In genomic region chr16:58404665-58405064, GRCm38 (mm10) we compare ENCODE assay signal across 21 mouse cellular contexts. TPM values are rescaled to one million over a fixed set of nuclear protein-coding genes. Genes with fewer than 3 reads are reported as not detected.
DNase-seq lines count a peak whose midpoint lies in the region; ATAC-seq lines count a peak whose summit lies in the region.
"Had no signal": no experiment of that assay in that cellular context is flagged by ENCODE, and none has a peak within 500 bp of the region (broad histone marks: within the 10 kb centered on the region; RNA-seq: fewer than 3 reads in every experiment).

No protein-coding gene starts in this region.

- no peak overlapping the region for H3K4me2 ChIP-seq in midbrain, embryonic 15.5 days
- H3K4me2 ChIP-seq: embryonic facial prominence, embryonic 12.5 days; forebrain, embryonic 12.5 days; heart, embryonic 12.5 days; hindbrain, embryonic 14.5 days had no signal

- 76% methylated on average over 7 of the region's 7 CpGs for WGBS in midbrain, embryonic 10.5 days
- WGBS in midbrain, embryonic 15.5 days = 38% methylated on average over 7 of the region's 7 CpGs
- 60% methylated on average over 7 of the region's 7 CpGs for WGBS in embryonic facial prominence, embryonic 10.5 days

- ATAC-seq in midbrain, embryonic 15.5 days (replicated peaks) = no peak
- ATAC-seq: activated CD4-positive, CD25-positive, alpha-beta regulatory T cell, adult 4 months; forebrain, embryonic 16.5 days; Patski had no signal

- 0 out of 2 replicates have a peak overlapping the region, but pooled peaks have one; percentile 17 for H3K27ac ChIP-seq in midbrain, embryonic 10.5 days (replicated peaks)
- no peak overlapping the region for H3K27ac ChIP-seq in midbrain, embryonic 15.5 days
- H3K27ac ChIP-seq in embryonic facial prominence, embryonic 10.5 days (replicated peaks) = no peak overlapping the region
- H3K27ac ChIP-seq: embryonic facial prominence, embryonic 12.5 days; forebrain, embryonic 12.5 days had no signal

- no peaks in the 10 kb centered on the region for H3K27me3 ChIP-seq in midbrain, embryonic 10.5 days (ENCODE audit: low read depth, poor library complexity, severe bottlenecking)
- 0 out of 2 replicates have a peak, but pooled peaks cover 4% of the 10 kb centered on the region for H3K27me3 ChIP-seq in midbrain, embryonic 15.5 days (replicated peaks)
- no peaks in the 10 kb centered on the region for H3K27me3 ChIP-seq in embryonic facial prominence, embryonic 10.5 days (replicated peaks; ENCODE audit: low read depth, poor library complexity, severe bottlenecking)
- H3K27me3 ChIP-seq: embryonic facial prominence, embryonic 12.5 days; forebrain, embryonic 12.5 days; heart, embryonic 12.5 days had no signal

- H3K9me3 ChIP-seq in midbrain, embryonic 10.5 days (replicated peaks) = no peaks in the 10 kb centered on the region
- H3K9me3 ChIP-seq in midbrain, embryonic 15.5 days = no peaks in the 10 kb centered on the region
- H3K9me3 ChIP-seq in embryonic facial prominence, embryonic 10.5 days = no peaks in the 10 kb centered on the region
- H3K9me3 ChIP-seq: embryonic facial prominence, embryonic 12.5 days; forebrain, embryonic 12.5 days; heart, embryonic 12.5 days had no signal

- H3K36me3 ChIP-seq in midbrain, embryonic 10.5 days = no peaks in the 10 kb centered on the region
- no peaks in the 10 kb centered on the region for H3K36me3 ChIP-seq in midbrain, embryonic 15.5 days (replicated peaks)
- no peaks in the 10 kb centered on the region for H3K36me3 ChIP-seq in embryonic facial prominence, embryonic 10.5 days (replicated peaks)
- H3K36me3 ChIP-seq: embryonic facial prominence, embryonic 12.5 days; forebrain, embryonic 12.5 days; heart, embryonic 12.5 days had no signal

- peaks cover 10% of the 10 kb centered on the region for H3K4me1 ChIP-seq in midbrain, embryonic 10.5 days
- H3K4me1 ChIP-seq in midbrain, embryonic 15.5 days = peaks cover 5% of the 10 kb centered on the region
- peaks cover 11% of the 10 kb centered on the region for H3K4me1 ChIP-seq in embryonic facial prominence, embryonic 10.5 days

- H3K4me3 ChIP-seq in midbrain, embryonic 10.5 days = no peak overlapping the region
- H3K4me3 ChIP-seq in midbrain, embryonic 15.5 days = no peak overlapping the region
- no peak overlapping the region for H3K4me3 ChIP-seq in embryonic facial prominence, embryonic 10.5 days
- H3K4me3 ChIP-seq: embryonic facial prominence, embryonic 12.5 days; forebrain, embryonic 12.5 days; heart, embryonic 12.5 days had no signal

- H3K9ac ChIP-seq in midbrain, embryonic 15.5 days = no peak overlapping the region
- H3K9ac ChIP-seq: embryonic facial prominence, embryonic 12.5 days; forebrain, embryonic 12.5 days; heart, embryonic 12.5 days; hindbrain, embryonic 14.5 days had no signal

- DNase-seq in heart, adult 11 months = peak; percentile 70
- DNase-seq in heart, adult 18-20 months = no peak
- no peak for DNase-seq in midbrain, embryonic 10.5 days (ENCODE audit: low spot score)
- DNase-seq in MN1 (ENCODE audit: low spot score) = peak; percentile 26
- DNase-seq in mesoderm, embryonic 11.5 days (ENCODE audit: low read depth, low spot score) = peak; percentile 52
- DNase-seq in embryonic facial prominence, embryonic 10.5 days (ENCODE audit: low spot score) = no peak
- DNase-seq in lung, postnatal 14 days = no peak
- DNase-seq: adrenal gland, postnatal 14 days; cerebellum, adult 18-20 months; cerebellum, adult 9-11 months; cerebellum, postnatal 36 days; gastrocnemius, postnatal 10 days; heart, postnatal 36 days had no signal

RNA-seq across cellular contexts. Expression of gene Dcbld2, which starts 3.6 kb away (rescaled TPM):
- 10 to 100 TPM; 11.1 to 14.8 TPM for total RNA-seq in heart, adult 18-20 months (2021)
- 6.5 and 7.5 TPM in 2 replicates for polyA plus RNA-seq in midbrain, embryonic 10.5 days (2016; fragmentation: Nextera tagmentation; extraction: Ambion mirVana)
- polyA plus RNA-seq in midbrain, embryonic 15.5 days (2015; fragmentation: Nextera tagmentation; extraction: Ambion mirVana) = 8.3 and 8.7 TPM in 2 replicates
- 6.6 and 7.1 TPM in 2 replicates for polyA plus RNA-seq in embryonic facial prominence, embryonic 10.5 days (2016; fragmentation: Nextera tagmentation; extraction: Ambion mirVana)

Comparison
In these comparisons a context has a peak if more than half of its experiments do, and no peak if none do; other contexts are left out.
1. DNase-seq: peak in heart, adult 11 months (single experiment), MN1 (single experiment) and mesoderm, embryonic 11.5 days (single experiment); none in heart, adult 18-20 months (0 of 2), midbrain, embryonic 10.5 days (single experiment), embryonic facial prominence, embryonic 10.5 days (single experiment) and lung, postnatal 14 days (single experiment).